Mouse (Mus musculus): ENCODE measurements around the gene Prim2.

The Prim2 gene

DNA sequence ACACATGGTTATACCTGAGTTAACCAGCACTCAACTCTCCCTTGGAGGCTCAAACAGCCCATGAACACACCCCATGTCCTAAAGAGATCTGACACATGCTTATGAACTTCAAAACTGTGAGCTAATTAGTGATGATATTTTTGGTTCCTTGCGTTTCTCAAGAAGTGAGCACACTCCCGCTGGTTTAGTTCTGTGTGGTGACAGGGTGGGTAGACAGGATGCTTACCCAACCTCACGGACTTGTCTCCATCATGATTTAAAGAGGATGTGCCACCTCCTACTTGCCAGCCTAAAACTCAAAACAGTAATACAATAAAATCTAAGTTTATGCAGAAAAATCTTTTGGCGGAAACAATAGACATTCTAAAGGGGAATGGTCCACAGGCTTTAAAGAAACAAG lies 173.5 kb downstream of the Prim2 start:
- DNase-seq (ENCODE audit: extremely low read depth, insufficient read length, low spot score) = no peak

DNA sequence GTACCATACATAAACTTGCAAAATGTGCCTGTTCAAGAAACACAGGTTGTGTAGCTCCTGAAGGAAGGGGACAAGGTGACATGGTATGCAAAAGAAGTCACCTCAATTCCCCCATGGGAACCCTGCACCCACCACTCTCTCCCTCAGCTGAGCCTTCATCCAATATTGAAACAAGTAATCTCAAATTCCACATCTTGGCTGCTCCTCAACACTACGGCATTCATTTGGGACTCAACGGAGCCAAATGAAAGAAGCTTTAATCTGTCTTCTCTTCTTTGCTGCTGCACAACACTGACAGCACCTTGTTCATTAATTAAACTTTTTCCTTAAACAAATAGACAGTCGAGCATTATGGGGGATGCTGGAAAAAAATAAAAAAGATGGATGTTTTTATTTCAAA lies 174.0 kb downstream of the Prim2 start:
- no peak for DNase-seq (ENCODE audit: extremely low read depth, insufficient read length, low spot score)

DNA sequence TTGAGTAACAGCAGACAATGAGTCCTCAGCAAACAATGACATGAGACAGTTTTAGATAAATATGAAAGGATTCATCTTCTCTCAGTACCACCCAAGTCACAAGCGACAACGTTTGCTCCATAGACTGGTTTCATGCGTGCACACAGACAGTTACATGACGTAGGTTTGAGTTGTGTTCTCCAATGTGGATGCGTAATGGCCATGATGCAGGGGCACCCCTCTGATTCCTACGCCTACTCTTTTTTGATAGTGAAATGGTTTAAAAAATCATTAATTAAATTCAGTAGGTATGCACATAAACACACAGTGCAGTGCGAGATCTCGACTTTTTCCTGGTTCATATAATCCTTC lies 174.4 kb downstream of the Prim2 start:
- no peak for DNase-seq (ENCODE audit: extremely low read depth, insufficient read length, low spot score)

DNA sequence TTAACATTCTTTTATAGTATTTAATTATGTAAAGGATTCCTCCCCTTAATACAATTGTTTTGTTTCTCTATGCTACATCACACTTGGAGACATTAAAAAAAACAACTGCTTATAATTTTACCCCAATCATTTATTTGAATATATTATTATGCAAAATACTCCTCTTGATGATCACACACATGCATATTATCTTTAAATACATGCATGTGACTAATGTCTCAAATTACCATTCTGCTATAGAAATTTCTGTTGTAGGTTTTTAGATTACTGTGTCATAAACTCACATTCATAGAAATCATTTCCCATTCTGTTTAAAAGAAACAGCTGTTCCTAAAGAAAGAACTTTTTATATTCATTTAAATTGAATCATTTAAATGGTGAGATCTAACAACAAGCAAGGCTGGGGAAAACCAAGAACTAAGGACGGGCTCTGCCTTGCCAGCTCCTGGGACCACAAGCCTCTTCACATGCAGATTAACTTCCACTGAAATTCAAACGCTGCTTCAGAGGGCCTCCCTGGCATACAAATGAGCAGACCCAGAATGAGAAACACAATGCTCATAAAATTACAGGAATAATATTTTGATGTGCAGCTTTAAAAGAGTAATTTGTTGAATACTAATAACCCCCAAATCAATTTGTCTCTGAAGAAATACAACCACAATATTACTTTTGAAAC lies 174.9 kb downstream of the Prim2 start:
- no peak for DNase-seq (ENCODE audit: extremely low read depth, insufficient read length, low spot score)

DNA sequence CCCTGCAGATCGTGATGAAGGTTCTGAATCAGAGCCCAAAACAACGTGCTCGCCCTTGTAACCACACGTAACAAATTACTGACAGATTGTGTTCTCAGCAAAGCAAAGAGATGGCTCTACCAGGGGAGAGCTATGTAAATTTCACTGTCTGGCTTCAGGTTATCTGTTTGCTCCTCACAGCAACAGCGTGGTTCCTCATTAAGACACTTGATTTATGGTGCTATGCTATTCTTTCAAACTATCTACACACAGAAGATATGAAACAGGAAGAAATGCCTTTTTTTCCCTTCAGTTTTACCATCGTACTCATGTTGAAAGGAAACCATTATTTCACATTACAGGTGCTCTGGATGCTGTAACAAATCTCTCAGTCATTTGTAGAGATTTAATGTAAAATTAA lies 179.4 kb downstream of the Prim2 start:
- no peak for DNase-seq (ENCODE audit: extremely low read depth, insufficient read length, low spot score)

DNA sequence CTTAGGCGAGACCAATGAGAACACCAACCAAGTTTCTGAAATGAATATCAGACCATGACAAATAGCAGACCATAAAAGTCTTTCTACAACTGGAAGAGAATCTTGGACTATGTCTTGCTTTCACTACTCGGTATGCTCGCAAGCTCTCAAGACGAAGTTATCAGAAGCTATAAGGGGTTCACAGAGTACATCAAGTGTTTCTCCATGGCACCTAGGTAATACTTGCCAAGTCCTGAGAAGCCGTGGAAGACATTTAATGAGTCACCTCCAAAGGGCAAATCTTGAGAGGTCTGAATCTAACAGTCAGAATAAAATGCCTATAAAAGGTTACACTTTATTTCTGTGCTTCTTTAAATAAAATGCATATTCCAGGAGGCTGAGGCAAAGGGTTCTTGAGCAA lies 181.2 kb downstream of the Prim2 start:
- DNase-seq (ENCODE audit: extremely low read depth, insufficient read length, low spot score) = no peak

DNA sequence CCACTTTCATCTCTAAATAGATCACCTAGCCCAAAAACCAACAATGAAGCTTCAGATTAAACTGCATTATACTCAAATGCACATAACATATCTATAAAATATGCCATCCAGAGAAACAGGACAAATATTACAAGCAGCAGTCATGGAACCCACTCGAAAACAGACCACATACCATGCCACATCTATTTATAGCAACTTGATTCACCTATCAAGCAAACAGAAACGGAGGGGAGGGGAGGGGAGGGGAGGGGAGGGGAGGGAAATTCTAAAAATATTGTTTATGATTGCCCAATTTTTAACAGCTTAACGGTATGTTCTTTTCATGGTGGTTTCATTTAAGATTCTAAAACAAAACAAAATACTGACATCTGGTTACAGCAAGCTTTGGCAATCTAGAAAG lies 185.8 kb downstream of the Prim2 start:
- DNase-seq (ENCODE audit: extremely low read depth, insufficient read length, low spot score) = no peak

DNA sequence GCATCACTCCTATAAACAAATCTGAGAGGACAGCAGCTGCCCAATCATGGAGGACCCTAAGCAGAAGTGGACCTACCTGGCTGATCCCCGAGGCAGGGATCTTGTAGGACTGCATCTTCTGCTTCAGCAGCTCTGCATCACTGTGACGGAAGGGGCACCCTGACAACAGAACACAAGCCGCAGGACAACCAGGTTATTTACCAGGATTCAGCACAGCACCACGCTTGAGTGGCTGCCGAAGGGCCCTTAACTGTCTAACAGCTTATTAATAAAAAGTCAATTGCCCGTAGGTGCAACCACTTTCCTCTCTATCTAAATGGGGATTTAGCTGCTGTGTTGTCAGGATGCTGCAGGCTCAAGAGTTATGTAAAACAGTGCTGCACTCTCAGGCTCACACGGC lies 189.2 kb downstream of the Prim2 start:
- no peak for DNase-seq (ENCODE audit: extremely low read depth, insufficient read length, low spot score)

DNA sequence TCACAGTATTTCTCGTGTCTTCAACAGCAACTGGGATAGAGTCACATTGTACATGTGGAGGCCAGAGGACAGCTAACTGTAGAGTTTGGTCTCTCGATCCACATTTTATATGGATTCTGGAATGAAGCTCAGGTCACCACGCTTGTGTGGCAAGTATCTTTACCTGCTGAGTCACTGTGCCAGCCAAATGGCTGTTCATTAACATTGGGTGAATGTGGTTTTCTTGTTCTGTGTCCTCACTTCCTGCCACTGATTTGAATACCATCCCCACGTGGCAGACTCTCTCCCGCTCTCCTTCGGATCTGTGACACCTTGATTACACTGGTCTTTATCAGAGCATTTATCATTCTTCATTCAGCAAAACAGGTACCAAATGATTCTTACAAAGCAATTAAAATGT lies 198.5 kb downstream of the Prim2 start:
- DNase-seq (ENCODE audit: extremely low read depth, insufficient read length, low spot score) = no peak

DNA sequence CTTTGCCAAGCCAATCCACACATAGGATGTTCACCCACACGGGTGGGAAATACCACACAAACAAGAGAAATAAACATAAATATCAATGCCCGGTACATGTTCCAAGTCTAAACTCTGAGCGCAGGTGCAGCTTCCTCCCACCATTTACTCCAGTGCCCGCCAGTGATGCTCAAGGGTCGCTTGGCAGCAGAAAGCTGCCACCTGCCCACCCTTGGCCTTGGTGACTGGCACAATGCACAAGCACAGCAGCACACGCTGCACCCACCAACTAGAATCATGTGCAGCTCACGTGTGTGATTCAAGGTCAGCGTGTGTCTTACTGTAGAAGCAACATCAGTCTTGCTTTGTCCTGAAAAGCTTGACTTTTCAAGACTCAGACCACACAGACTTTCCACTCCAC lies 199.4 kb downstream of the Prim2 start:
- no peak for DNase-seq (ENCODE audit: extremely low read depth, insufficient read length, low spot score)

DNA sequence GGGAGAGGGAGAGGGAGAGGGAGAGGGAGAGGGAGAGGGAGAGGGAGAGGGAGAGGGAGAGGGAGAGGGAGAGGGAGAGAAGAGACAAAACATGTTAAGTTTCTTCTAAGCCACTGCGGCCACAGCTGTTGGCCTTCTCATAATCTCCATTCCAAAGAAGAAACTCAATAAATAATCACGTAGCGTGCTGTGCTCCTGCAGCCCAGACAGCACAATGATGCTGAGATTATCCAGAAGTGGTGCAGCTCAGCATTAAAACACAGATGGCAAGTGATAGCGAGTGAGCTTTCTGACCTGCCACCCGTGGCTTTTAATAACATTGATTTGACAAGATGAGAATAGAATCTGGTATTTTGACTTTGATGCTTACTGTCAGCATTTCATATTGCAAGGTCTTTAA lies 205.4 kb downstream of the Prim2 start:
- no peak for DNase-seq (ENCODE audit: extremely low read depth, insufficient read length, low spot score)

DNA sequence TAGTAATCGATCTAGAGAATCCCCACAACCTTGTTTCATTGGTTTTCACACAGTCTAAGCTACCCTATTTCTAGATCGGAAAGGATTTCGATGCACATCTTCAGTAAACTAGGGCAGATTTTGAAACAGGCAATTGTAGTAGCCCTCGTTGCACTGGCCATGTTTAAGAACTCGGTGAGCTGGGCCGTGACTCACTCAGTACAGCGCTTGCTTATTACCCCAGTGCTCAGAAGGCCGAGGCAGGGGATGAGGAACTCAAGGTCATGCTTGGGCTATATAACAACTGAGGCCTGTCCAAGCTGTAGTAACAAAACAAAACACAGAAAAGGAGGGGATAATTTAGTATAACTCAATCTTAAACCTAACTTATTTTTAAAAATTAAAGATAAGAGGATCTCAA lies 208.9 kb downstream of the Prim2 start:
- no peak for DNase-seq (ENCODE audit: extremely low read depth, insufficient read length, low spot score)

DNA sequence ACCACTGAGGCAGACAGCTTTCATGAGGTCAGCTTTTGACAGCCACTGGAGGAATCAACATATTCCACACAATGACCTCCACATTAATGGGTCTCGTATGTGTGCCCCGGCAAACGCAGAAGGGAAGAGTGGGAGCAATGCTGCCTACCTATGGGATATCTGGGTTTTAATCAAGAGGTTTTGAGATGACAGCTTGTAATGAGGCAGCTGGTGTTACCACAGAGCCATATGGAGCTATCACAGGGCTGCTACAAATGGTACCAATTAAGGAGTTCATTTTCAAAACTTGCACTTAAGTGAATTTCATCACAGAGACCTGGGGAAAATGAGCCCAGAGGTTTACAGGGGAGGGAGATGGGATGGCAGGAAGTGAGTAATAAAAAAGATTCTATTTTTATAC lies 209.3 kb downstream of the Prim2 start:
- DNase-seq (ENCODE audit: extremely low read depth, insufficient read length, low spot score) = no peak

DNA sequence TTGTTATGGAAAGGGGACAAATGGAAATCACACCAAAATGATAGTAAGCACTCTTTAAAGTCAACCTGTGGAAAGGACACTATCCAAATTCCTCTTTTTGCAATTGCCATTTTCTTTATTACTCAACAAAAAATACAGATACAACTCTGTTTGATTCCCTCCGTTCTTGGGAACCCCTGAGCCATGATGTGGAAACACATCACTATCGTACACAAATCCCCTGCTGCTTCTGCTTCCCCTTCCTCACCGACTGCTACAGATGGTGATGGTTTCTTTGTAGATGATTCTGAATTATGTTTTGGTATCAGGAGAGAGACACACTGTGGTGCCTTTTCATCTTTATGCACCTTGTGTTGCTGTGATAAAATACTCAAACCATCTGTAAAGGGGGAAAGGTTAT lies 210.6 kb downstream of the Prim2 start:
- DNase-seq (ENCODE audit: extremely low read depth, insufficient read length, low spot score) = no peak

DNA sequence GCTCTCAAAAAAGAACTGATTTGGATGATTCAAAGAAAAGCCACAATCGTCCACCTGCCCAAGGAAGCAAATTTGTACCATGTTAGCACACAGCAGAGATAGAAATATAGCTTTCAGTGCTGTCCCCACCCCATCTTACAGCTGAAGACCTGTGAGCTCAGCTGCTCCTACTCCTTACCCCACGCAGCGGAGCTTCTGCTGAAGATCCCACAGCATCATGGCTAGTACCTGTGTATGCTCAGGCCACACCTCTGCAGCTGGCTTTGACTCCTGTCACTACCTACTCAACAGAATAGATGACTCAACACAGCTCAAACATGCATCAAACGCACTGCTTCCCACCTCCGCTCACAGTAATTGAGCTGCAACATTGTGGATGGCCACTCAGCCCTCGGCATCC lies 215.3 kb downstream of the Prim2 start:
- DNase-seq (ENCODE audit: extremely low read depth, insufficient read length, low spot score) = no peak

DNA sequence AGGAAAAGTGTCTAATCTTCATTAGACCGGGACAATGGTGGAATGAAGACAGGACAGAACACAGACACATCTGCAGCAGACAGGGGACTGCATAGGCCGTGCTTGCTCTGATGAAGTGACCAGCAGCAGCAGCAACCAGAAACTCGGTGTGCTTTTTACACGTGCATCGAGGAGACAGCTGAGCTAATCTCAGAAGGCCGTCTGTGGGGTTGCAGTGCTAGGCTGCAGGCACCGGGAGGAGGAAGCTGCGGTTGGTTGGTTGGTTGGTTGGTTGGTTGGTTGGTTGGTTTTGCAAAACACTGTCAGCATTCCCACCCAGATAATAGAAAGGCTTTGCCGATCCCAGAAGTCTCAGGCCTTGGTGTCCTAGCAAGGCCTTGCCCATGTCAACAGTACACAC lies 216.3 kb downstream of the Prim2 start:
- no peak for DNase-seq (ENCODE audit: extremely low read depth, insufficient read length, low spot score)

DNA sequence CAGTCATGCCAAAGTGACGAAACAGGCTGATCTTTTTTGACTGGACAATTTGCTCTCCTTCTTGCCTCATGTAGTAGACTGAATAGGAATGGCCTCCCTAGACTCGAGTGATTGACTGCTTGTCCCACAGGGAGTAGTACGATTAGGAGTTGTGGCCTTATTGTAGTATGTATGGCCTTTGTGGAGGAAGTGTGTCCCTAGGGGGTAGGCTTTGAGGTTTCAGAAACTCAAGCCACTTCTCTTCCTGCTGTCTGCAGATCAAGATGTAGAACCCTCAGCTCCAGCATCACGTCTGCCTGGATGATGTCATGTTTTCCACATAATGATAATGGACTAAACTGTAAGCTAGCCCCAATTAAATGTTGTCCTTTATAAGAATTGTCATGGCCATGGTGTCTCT lies 222.4 kb downstream of the Prim2 start:
- DNase-seq (ENCODE audit: extremely low read depth, insufficient read length, low spot score) = no peak

DNA sequence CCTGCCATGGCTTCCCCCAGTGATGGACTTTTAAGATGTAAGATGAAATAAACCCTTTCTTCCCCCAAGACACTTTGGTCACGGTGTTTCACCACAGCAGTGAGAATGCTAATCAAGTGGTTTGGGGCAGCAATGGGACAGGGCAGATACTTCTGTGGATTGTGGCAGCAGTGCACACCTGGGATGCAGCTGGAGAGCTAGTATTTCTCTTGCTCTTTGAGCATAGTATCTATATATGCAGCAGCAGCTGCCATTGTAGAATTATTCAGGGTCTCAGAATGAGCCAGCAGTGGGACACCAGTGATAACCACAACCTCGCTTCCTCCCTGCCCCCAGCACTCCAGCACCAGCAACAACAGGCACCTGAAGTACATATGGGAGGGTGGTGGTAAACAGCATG lies 233.4 kb downstream of the Prim2 start:
- DNase-seq (ENCODE audit: extremely low read depth, insufficient read length, low spot score) = no peak

Data from 3134 (cell line).